Mouse (Mus musculus) ES-E14 (cell line): Measurements from ENCODE around the gene Ahr.

Source experiments
- CHD2 ChIP-seq: IDR thresholded peaks from 2 replicates; pipeline ENCODE4 v1.6.1; 2014; ENCODE audit warnings: mild to moderate bottlenecking, low read depth, low read length, inconsistent platforms
- HCFC1 ChIP-seq: IDR thresholded peaks from 2 replicates; pipeline ENCODE4 v1.6.1; 2012; ENCODE audit warnings: low read length, inconsistent platforms, borderline replicate concordance; ENCODE audit not compliant: insufficient read depth
- ZC3H11A ChIP-seq: IDR thresholded peaks from 2 replicates; pipeline ENCODE4 v1.6.1; 2012; ENCODE audit warnings: low read depth, mild to moderate bottlenecking, inconsistent platforms, low read length, borderline replicate concordance

DNA sequence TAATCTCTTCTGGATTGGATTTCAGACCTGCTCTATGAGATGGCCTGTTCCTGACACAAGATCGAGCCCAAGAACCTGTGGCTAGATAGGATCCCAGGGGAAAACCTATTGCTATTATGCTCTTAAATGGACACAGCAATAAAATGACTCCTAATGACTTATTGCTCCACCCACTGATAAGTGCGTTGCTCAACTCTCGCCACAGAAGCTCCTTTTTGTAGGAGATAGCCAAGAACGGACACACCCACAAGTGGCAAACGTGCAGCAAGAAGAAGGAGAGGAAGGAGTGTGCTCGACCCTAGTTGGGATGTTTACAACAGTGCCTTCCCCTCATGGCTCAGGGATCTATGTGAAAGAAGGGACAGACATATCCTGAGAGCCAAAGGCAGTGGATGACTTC lies 7.4 kb downstream of the Ahr start:
- TF ChIP-seq ZC3H11A (no peak), CHD2 (no peak), HCFC1 (no peak)
